ENCODE assay signal across 16 mouse cellular contexts in the genomic region with DNA sequence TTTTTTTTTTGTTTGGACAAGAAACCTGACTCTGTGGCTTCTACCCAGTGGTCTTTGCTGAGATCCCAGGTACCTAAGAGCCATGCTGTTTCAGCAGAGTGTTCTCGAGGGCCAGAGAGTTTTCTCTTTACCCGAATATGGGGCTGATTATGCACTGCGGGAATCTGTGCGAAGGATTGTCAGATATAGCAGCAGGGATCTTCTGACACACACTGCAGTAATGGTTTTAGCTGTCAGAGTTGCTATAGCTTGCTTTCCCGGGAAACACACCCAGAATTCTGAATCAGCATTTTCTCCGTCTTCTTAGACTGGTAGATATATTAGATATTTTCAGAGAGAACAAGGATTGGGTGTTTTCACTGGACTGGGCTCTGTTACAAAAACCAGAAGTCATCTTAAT.
"Had no signal": no experiment of that assay in that cellular context is flagged by ENCODE, and none has a peak within 500 bp of the region (broad histone marks: within the 10 kb centered on the region; RNA-seq: fewer than 3 reads in every experiment).

No protein-coding gene starts in this region.

- H3K36me3 ChIP-seq: kidney, embryonic 15.5 days; midbrain, embryonic 12.5 days; midbrain, embryonic 15.5 days; neural tube, embryonic 12.5 days; neural tube, embryonic 15.5 days had no signal

- H3K27me3 ChIP-seq: kidney, embryonic 15.5 days; midbrain, embryonic 12.5 days; midbrain, embryonic 15.5 days; neural tube, embryonic 12.5 days; neural tube, embryonic 15.5 days had no signal

- H3K4me3 ChIP-seq: kidney, embryonic 15.5 days; left cerebral cortex, adult 2 months; midbrain, embryonic 12.5 days; midbrain, embryonic 15.5 days; neural tube, embryonic 12.5 days; neural tube, embryonic 15.5 days had no signal

- H3K9ac ChIP-seq: kidney, embryonic 15.5 days; liver, embryonic 14.5 days; midbrain, embryonic 12.5 days; midbrain, embryonic 15.5 days; neural tube, embryonic 12.5 days; neural tube, embryonic 15.5 days had no signal

- H3K9me3 ChIP-seq: kidney, embryonic 15.5 days; midbrain, embryonic 12.5 days; midbrain, embryonic 15.5 days; neural tube, embryonic 12.5 days; neural tube, embryonic 15.5 days had no signal

- DNase-seq: kidney, adult 8-10 months; kidney, postnatal 10 days; kidney, postnatal 36 days; layer of hippocampus, postnatal 36 days; lung, adult 18-20 months; right cerebral cortex, postnatal 25 days; thymus, adult 18-20 months; thymus, postnatal 36 days had no signal

- H3K27ac ChIP-seq: kidney, embryonic 15.5 days; left cerebral cortex, adult 2 months; liver, embryonic 14.5 days; macrophage; midbrain, embryonic 12.5 days; midbrain, embryonic 15.5 days; neural tube, embryonic 12.5 days; neural tube, embryonic 15.5 days had no signal

- H3K4me1 ChIP-seq: kidney, embryonic 15.5 days; midbrain, embryonic 12.5 days; midbrain, embryonic 15.5 days; neural tube, embryonic 12.5 days; neural tube, embryonic 15.5 days had no signal

- H3K4me2 ChIP-seq: kidney, embryonic 15.5 days; midbrain, embryonic 12.5 days; midbrain, embryonic 15.5 days; neural tube, embryonic 12.5 days; neural tube, embryonic 15.5 days had no signal
